Mouse (Mus musculus) testis, adult 2 months (tissue): ENCODE results near the gene Ak2.

Experiments used
- CTCF ChIP-seq: fragments of 200-500 bp; IDR thresholded peaks from 2 replicates; pipeline ENCODE4 v1.5.1; 2012; ENCODE audit warnings: low read depth, mild to moderate bottlenecking, inconsistent platforms, low read length, moderate library complexity; ENCODE audit not compliant: control insufficient read depth, insufficient read depth, insufficient replicate concordance
- POLR2A ChIP-seq: fragments of 200-500 bp; IDR thresholded peaks from 2 replicates; pipeline ENCODE4 v1.6.1; 2012; ENCODE audit warnings: low read depth, mild to moderate bottlenecking, inconsistent platforms, low read length, moderate library complexity; ENCODE audit not compliant: control insufficient read depth

DNA sequence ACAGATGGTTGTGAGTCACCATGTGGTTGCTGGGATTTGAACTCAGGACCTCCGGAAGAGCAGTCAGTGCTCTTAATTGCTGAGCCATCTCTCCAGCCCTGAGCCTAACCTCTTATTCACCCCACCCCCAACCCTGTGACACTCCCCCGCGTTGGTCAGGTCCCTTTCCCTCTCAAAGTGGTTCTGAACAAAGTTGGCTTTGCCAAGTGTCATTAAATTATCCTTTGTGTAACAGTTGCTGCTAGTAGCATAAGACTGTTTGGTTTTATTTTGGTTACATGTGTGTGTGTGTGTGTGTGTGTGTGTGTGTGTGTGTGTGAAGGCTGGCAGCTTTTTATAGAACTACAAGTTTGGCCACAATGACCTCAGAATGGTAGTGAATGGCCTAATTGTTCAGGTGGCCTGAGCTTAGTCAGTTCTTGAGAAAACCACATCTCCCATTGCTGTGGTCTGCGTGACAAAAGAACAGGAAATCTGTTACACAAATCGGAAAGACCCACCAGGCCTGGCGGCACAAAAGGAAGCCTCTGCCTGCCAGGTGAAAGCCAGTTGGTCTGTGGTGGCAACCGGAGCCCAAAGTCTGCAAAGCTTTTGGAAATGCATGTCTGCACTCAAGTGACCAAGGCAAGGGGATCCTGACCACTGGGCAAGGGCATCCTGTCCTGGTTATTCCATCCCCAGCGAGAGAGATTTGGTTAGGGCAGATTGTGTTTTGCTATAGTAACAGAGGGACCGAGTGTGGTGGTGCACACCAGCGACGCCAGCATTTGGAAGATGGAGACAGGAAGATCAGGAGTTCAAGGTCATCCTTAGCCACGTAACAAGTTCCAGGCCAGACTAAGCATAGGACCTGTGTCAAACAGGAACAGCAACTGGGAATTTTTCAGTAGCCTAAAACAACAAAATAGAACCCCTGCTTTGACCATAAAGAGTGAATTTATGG lies 10.6 kb upstream of the Ak2 start:
- TF ChIP-seq POLR2A (no peak), CTCF (no peak)
